Mouse (Mus musculus) MEL (cell line): ENCODE measurements around the gene Stat1. TPM values are rescaled to one million over a fixed set of nuclear protein-coding genes. Genes with fewer than 3 reads are reported as not detected.
A peak's percentile ranks its signal among the peaks of the same experiment; 100 is the strongest.

ENCODE experiments used
- DNase-seq: peaks from one replicate; pipeline ENCODE4 v3.0.0; 2011; ENCODE audit warnings: low read depth, low spot score
- H3K27ac ChIP-seq: 2 replicates; pipeline ENCODE4 v1.5.1; 2012; ENCODE audit warnings: low read depth, mild to moderate bottlenecking, control low read depth, low read length, moderate library complexity; ENCODE audit not compliant: control insufficient read depth
- H3K27me3 ChIP-seq, 2 experiments: fragments of 150-350 bp in 1 of 2; sonication (generic) in 1 of 2; 2 replicates each; pipeline ENCODE4 v1.6.1; 2012; ENCODE audit warnings: low read length in 2 of 2, mild to moderate bottlenecking in 2 of 2, improper control_type of control experiment in 1 of 2, moderate library complexity in 1 of 2; ENCODE audit not compliant: insufficient read depth in 2 of 2, control insufficient read depth in 1 of 2
- H3K36me3 ChIP-seq, 2 experiments: 2 replicates each; pipeline ENCODE4 v1.6.1; 2012 to 2014; ENCODE audit warnings: low read length in 2 of 2, improper control_type of control experiment in 1 of 2, inconsistent platforms in 1 of 2, mild to moderate bottlenecking in 1 of 2; ENCODE audit not compliant: insufficient read depth in 2 of 2, control insufficient read depth in 1 of 2
- H3K4me1 ChIP-seq, 2 experiments: fragments of 150-350 bp in 1 of 2; sonication (generic) in 1 of 2; 2 replicates each; pipeline ENCODE4 v1.6.1; 2012; ENCODE audit warnings: low read length in 2 of 2, improper control_type of control experiment in 1 of 2, mild to moderate bottlenecking in 1 of 2; ENCODE audit not compliant: insufficient read depth in 2 of 2, control insufficient read depth in 1 of 2
- H3K4me3 ChIP-seq, 2 experiments: fragments of 150-350 bp in 1 of 2; sonication (generic) in 1 of 2; 2 replicates each; pipeline ENCODE4 v1.5.1; 2012; ENCODE audit warnings: low read depth in 2 of 2, low read length in 2 of 2, mild to moderate bottlenecking in 2 of 2, moderate library complexity in 2 of 2, control low read depth in 1 of 2, improper control_type of control experiment in 1 of 2; ENCODE audit not compliant: control insufficient read depth in 1 of 2, insufficient read depth in 1 of 2
- H3K79me2 ChIP-seq: 2 replicates; pipeline ENCODE4 v1.6.1; 2012; ENCODE audit warnings: mild to moderate bottlenecking, low read length, moderate library complexity; ENCODE audit not compliant: control insufficient read depth, poor library complexity, insufficient read depth
- H3K9ac ChIP-seq: 2 replicates; pipeline ENCODE4 v1.6.1; 2012; ENCODE audit warnings: low read depth, mild to moderate bottlenecking, control low read depth, low read length, moderate library complexity; ENCODE audit not compliant: control insufficient read depth, poor library complexity, severe bottlenecking
- H3K9me3 ChIP-seq: fragments of 150-350 bp; sonication (generic); replicated peaks from 2 replicates; pipeline ENCODE4 v1.6.1; 2012; ENCODE audit warnings: mild to moderate bottlenecking, low read length, improper control_type of control experiment, moderate library complexity; ENCODE audit not compliant: insufficient read depth
- BHLHE40 ChIP-seq: IDR thresholded peaks from 2 replicates; pipeline ENCODE4 v1.6.1; 2012; ENCODE audit warnings: low read depth, mild to moderate bottlenecking, inconsistent platforms, low read length, improper control_type of control experiment, borderline replicate concordance
- CHD2 ChIP-seq: IDR thresholded peaks from 2 replicates; pipeline ENCODE4 v1.6.1; 2011; ENCODE audit warnings: low read length, improper control_type of control experiment
- ELF1 ChIP-seq: IDR thresholded peaks from 2 replicates; pipeline ENCODE4 v1.6.1; 2014; ENCODE audit warnings: low read depth, mild to moderate bottlenecking, inconsistent platforms, low read length, improper control_type of control experiment, moderate library complexity
- EP300 ChIP-seq, 2 experiments: IDR thresholded peaks; 2 replicates each; pipeline ENCODE4 v1.6.1; 2011; ENCODE audit warnings: improper control_type of control experiment in 2 of 2, low read length in 2 of 2, low read depth in 1 of 2, mild to moderate bottlenecking in 1 of 2
- GABPA ChIP-seq: IDR thresholded peaks from 2 replicates; pipeline ENCODE4 v1.6.1; 2012; ENCODE audit warnings: low read depth, mild to moderate bottlenecking, inconsistent platforms, low read length, improper control_type of control experiment, moderate library complexity
- GATA1 ChIP-seq: IDR thresholded peaks from 2 replicates; pipeline ENCODE4 v1.6.1; 2011; ENCODE audit warnings: low read depth, low read length, improper control_type of control experiment
- HCFC1 ChIP-seq: IDR thresholded peaks from 2 replicates; pipeline ENCODE4 v1.6.1; 2012; ENCODE audit warnings: low read depth, mild to moderate bottlenecking, inconsistent platforms, low read length, improper control_type of control experiment, moderate library complexity
- JUND ChIP-seq: IDR thresholded peaks from 2 replicates; pipeline ENCODE4 v1.6.1; 2011; ENCODE audit warnings: low read depth, mild to moderate bottlenecking, improper control_type of control experiment, low read length
- MAFK ChIP-seq: IDR thresholded peaks from 2 replicates; pipeline ENCODE4 v1.6.1; 2011; ENCODE audit warnings: low read depth, mild to moderate bottlenecking, low read length, improper control_type of control experiment, borderline replicate concordance
- MAX ChIP-seq: IDR thresholded peaks from 2 replicates; pipeline ENCODE4 v1.6.1; 2011; ENCODE audit warnings: low read length, improper control_type of control experiment
- MAZ ChIP-seq: IDR thresholded peaks from 2 replicates; pipeline ENCODE4 v1.6.1; 2012; ENCODE audit warnings: low read depth, mild to moderate bottlenecking, inconsistent platforms, low read length, improper control_type of control experiment
- MYC ChIP-seq: IDR thresholded peaks from 2 replicates; pipeline ENCODE4 v1.6.1; 2011; ENCODE audit warnings: low read depth, mild to moderate bottlenecking, low read length, improper control_type of control experiment, moderate library complexity
- NELFE ChIP-seq: IDR thresholded peaks from 2 replicates; pipeline ENCODE4 v1.6.1; 2011; ENCODE audit warnings: low read depth, low read length, improper control_type of control experiment
- NRF1 ChIP-seq: IDR thresholded peaks from 2 replicates; pipeline ENCODE4 v1.6.1; 2014; ENCODE audit warnings: low read depth, mild to moderate bottlenecking, inconsistent platforms, low read length, improper control_type of control experiment, moderate library complexity; ENCODE audit not compliant: poor library complexity, insufficient read depth, severe bottlenecking
- POLR2AphosphoS5 ChIP-seq: IDR thresholded peaks from 2 replicates; pipeline ENCODE4 v1.6.1; 2012; ENCODE audit warnings: low read depth, borderline replicate concordance, mild to moderate bottlenecking, inconsistent platforms, low read length, moderate library complexity, mixed read lengths
- RCOR1 ChIP-seq: IDR thresholded peaks from 2 replicates; pipeline ENCODE4 v1.6.1; 2012; ENCODE audit warnings: low read depth, mild to moderate bottlenecking, inconsistent platforms, low read length, improper control_type of control experiment
- SMC3 ChIP-seq: IDR thresholded peaks from 2 replicates; pipeline ENCODE4 v1.6.1; 2011; ENCODE audit warnings: low read depth, low read length, improper control_type of control experiment
- TAL1 ChIP-seq: IDR thresholded peaks from 2 replicates; pipeline ENCODE4 v1.6.1; 2012; ENCODE audit warnings: mild to moderate bottlenecking, inconsistent platforms, low read length, moderate library complexity, mixed read lengths
- TCF12 ChIP-seq: IDR thresholded peaks from 2 replicates; pipeline ENCODE4 v1.6.1; 2014; ENCODE audit warnings: low read depth, mild to moderate bottlenecking, inconsistent platforms, low read length, improper control_type of control experiment, moderate library complexity
- UBTF ChIP-seq: IDR thresholded peaks from 2 replicates; pipeline ENCODE4 v1.6.1; 2012; ENCODE audit warnings: low read depth, mild to moderate bottlenecking, inconsistent platforms, low read length, improper control_type of control experiment, moderate library complexity, borderline replicate concordance; ENCODE audit not compliant: insufficient read depth
- ZC3H11A ChIP-seq: IDR thresholded peaks from 2 replicates; pipeline ENCODE4 v1.6.1; 2012; ENCODE audit warnings: low read depth, mild to moderate bottlenecking, inconsistent platforms, low read length, improper control_type of control experiment
- ZKSCAN1 ChIP-seq: IDR thresholded peaks from 2 replicates; pipeline ENCODE4 v1.6.1; 2012; ENCODE audit warnings: low read depth, mild to moderate bottlenecking, inconsistent platforms, low read length, improper control_type of control experiment, moderate library complexity
- polyA plus RNA-seq, 2 experiments: library from polyadenylated mRNA; stranded (reverse) in 1 of 2; unstranded in 1 of 2; fragments of >175 nt in 1 of 2; fragments of >200 nt in 1 of 2; gene quantifications; 2 replicates each; pipeline versions ENCODE4 v1.2.1 to v1.2.4; 2012; ENCODE audit warnings: low replicate concordance in 2 of 2, low read depth in 1 of 2; ENCODE audit not compliant: insufficient read length in 2 of 2, insufficient read depth in 1 of 2, missing spikeins in 1 of 2
- total RNA-seq: library from RNA; depleted of rRNA; stranded (reverse); fragments of 300-350 nt; gene quantifications from 2 replicates; pipeline ENCODE4 v1.2.3, GENCODE M21; 2012

Gene Stat1
- total and polyA plus RNA-seq, 3 experiments: 9.7 to 44.0 (median 10.9) TPM

GRCm38 (mm10) chr1:52113666-52114069 lies 5.6 kb upstream of the Stat1 start (continued):
- TF ChIP-seq RCOR1: 0 out of 2 replicates have a peak, but pooled peaks have one; percentile 35
- no peak for TF ChIP-seq POLR2AphosphoS5
- peak; percentile 98; the same call in 1 of the 2 replicates for TF ChIP-seq NRF1
- peak; percentile 99 for TF ChIP-seq MYC
- 0 out of 2 replicates have a peak, but pooled peaks have one; percentile 43 for TF ChIP-seq UBTF
- TF ChIP-seq SMC3: peak; percentile 34
- peak; percentile 83 for TF ChIP-seq NELFE
- peak in 1 of 2 experiments; percentile 76; a peak in 2 of 4 replicates for TF ChIP-seq EP300 (IDR thresholded peaks at IDR 0.05; ENCODE audit: low read depth in 1 of 2, low read length in 2 of 2)
- no peak for TF ChIP-seq GABPA
- peak; percentile 72; the same call in 1 of the 2 replicates for TF ChIP-seq ELF1
- TF ChIP-seq HCFC1: peak; percentile 85
- peak; percentile 84; the same call in 1 of the 2 replicates for TF ChIP-seq JUND
- no peak for TF ChIP-seq ZKSCAN1
- no peak for TF ChIP-seq GATA1
- no peak for TF ChIP-seq TAL1
- no peak for TF ChIP-seq CHD2
- TF ChIP-seq TCF12: peak; percentile 68
- peak; percentile 100 for TF ChIP-seq MAX
- peak; percentile 48; the same call in 1 of the 2 replicates for TF ChIP-seq MAFK

GRCm38 (mm10) chr1:52116441-52116840 lies 2.8 kb upstream of the Stat1 start:
- DNase-seq: no peak
- Histone ChIP-seq H3K4me3 (no peak overlapping the region), H3K27ac (no peak overlapping the region), H3K4me1 (peaks cover 5 to 22% of the 10 kb centered on the region in 2 experiments; a peak in 3 of 4 replicates), H3K9me3 (no peaks in the 10 kb centered on the region), H3K36me3 (peaks cover 0 to 16% of the 10 kb centered on the region in 2 experiments; a peak in 2 of 4 replicates), H3K9ac (no peak overlapping the region), H3K27me3 (no peaks in the 10 kb centered on the region), H3K79me2 (peaks cover 5% of the 10 kb centered on the region; the same call in 1 of the 2 replicates)
- TF ChIP-seq MAFK: no peak
- no peak for TF ChIP-seq BHLHE40
- TF ChIP-seq POLR2AphosphoS5: no peak
- TF ChIP-seq ZC3H11A: no peak
- no peak for TF ChIP-seq MAZ
